Comparison of ENCODE assay signal across 10 mouse cellular contexts in genomic region chr10:79840091-79840490, GRCm38 (mm10). TPM values are rescaled to one million over a fixed set of nuclear protein-coding genes. Genes with fewer than 3 reads are reported as not detected.
DNase-seq lines count a peak whose midpoint lies in the region; ATAC-seq and TF ChIP-seq lines count a peak whose summit lies in the region.
"Had no signal": no experiment of that assay in that cellular context is flagged by ENCODE, and none has a peak within 500 bp of the region (broad histone marks: within the 10 kb centered on the region; RNA-seq: fewer than 3 reads in every experiment).

No protein-coding gene starts in this region.

- no peaks in the 10 kb centered on the region for H3K27me3 ChIP-seq in heart, embryonic 13.5 days (replicated peaks)
- no peaks in the 10 kb centered on the region for H3K27me3 ChIP-seq in neural tube, embryonic 12.5 days (replicated peaks)
- no peaks in the 10 kb centered on the region for H3K27me3 ChIP-seq in limb, embryonic 14.5 days (ENCODE audit: control insufficient read depth, insufficient read depth, low read length)

- H3K4me2 ChIP-seq in heart, embryonic 13.5 days = peak overlapping the region; percentile 89
- peak overlapping the region; percentile 66 for H3K4me2 ChIP-seq in neural tube, embryonic 12.5 days (replicated peaks)
- peak overlapping the region; percentile 83; the same call in 1 of the 2 replicates for H3K4me2 ChIP-seq in limb, embryonic 14.5 days (replicated peaks; ENCODE audit: low read depth, low read length, severe bottlenecking)

- no peak for ATAC-seq in heart, embryonic 13.5 days (ENCODE audit: extremely low read depth, insufficient number of reproducible peaks, low FRiP score, low TSS enrichment)
- ATAC-seq in neural tube, embryonic 12.5 days (ENCODE audit: low FRiP score, low read depth) = no peak
- ATAC-seq in limb, embryonic 14.5 days (ENCODE audit: low FRiP score, low read depth) = no peak

- H3K27ac ChIP-seq in heart, embryonic 13.5 days (replicated peaks) = peak overlapping the region; percentile 90
- H3K27ac ChIP-seq in neural tube, embryonic 12.5 days = 0 out of 2 replicates have a peak overlapping the region, but pooled peaks have one; percentile 50
- peak overlapping the region; percentile 94 for H3K27ac ChIP-seq in limb, embryonic 14.5 days (replicated peaks; ENCODE audit: low read depth, low read length)

- 79% methylated on average over 3 of the region's 3 CpGs for WGBS in heart, embryonic 13.5 days
- 90% methylated on average over 3 of the region's 3 CpGs for WGBS in neural tube, embryonic 12.5 days
- WGBS in limb, embryonic 14.5 days = 87% methylated on average over 3 of the region's 3 CpGs

- H3K9me3 ChIP-seq in heart, embryonic 13.5 days = 0 out of 2 replicates have a peak, but pooled peaks cover 4% of the 10 kb centered on the region
- H3K9me3 ChIP-seq in neural tube, embryonic 12.5 days = no peaks in the 10 kb centered on the region
- H3K9me3 ChIP-seq in limb, embryonic 14.5 days (ENCODE audit: control insufficient read depth, low read length) = no peaks in the 10 kb centered on the region

- DNase-seq in heart, postnatal 4 days = no peak
- no peak for DNase-seq in neural tube, embryonic 10.5 days (ENCODE audit: extremely low spot score, low spot score)
- no peak for DNase-seq in limb, embryonic 14.5 days (ENCODE audit: low spot score)
- DNase-seq in adrenal gland, postnatal 25 days = no peak
- DNase-seq in adrenal gland, postnatal 10 days = no peak
- DNase-seq in right cerebral cortex, postnatal 14 days = no peak

- H3K36me3 ChIP-seq in heart, embryonic 13.5 days = no peaks in the 10 kb centered on the region
- no peaks in the 10 kb centered on the region for H3K36me3 ChIP-seq in neural tube, embryonic 12.5 days
- H3K36me3 ChIP-seq in limb, embryonic 14.5 days (ENCODE audit: control insufficient read depth, insufficient read depth, low read length) = no peaks in the 10 kb centered on the region

- no peak for TF ChIP-seq POLR2A in limb, embryonic 14.5 days (IDR thresholded peaks at IDR 0.05; ENCODE audit: borderline replicate concordance, extremely low read depth, insufficient read depth, insufficient read length)

- H3K9ac ChIP-seq in heart, embryonic 13.5 days = peak overlapping the region; percentile 86; the same call in 1 of the 2 replicates
- H3K9ac ChIP-seq in neural tube, embryonic 12.5 days = no peak overlapping the region
- H3K9ac ChIP-seq in limb, embryonic 14.5 days (ENCODE audit: low read depth, low read length, severe bottlenecking) = no peak overlapping the region

- H3K4me3 ChIP-seq in heart, embryonic 13.5 days = peak overlapping the region; percentile 56; the same call in 1 of the 2 replicates
- no peak overlapping the region for H3K4me3 ChIP-seq in neural tube, embryonic 12.5 days
- H3K4me3 ChIP-seq in limb, embryonic 14.5 days (replicated peaks; ENCODE audit: low read length) = peak overlapping the region; percentile 40; the same call in 1 of the 2 replicates

- H3K4me1 ChIP-seq in heart, embryonic 13.5 days = peaks cover 35% of the 10 kb centered on the region
- peaks cover 25% of the 10 kb centered on the region for H3K4me1 ChIP-seq in neural tube, embryonic 12.5 days
- peaks cover 27% of the 10 kb centered on the region for H3K4me1 ChIP-seq in limb, embryonic 14.5 days (ENCODE audit: control insufficient read depth, insufficient read depth, low read length)

RNA-seq across cellular contexts. Expression of gene Ptbp1, which starts 14.1 kb away (rescaled TPM):
- 122 and 141 TPM in 2 replicates for polyA plus RNA-seq in heart, embryonic 13.5 days (2015; fragmentation: Nextera tagmentation; extraction: Ambion mirVana)
- total RNA-seq in heart, postnatal 4 days (2021) = 100 to 1,000 TPM; 167 to 182 TPM
- 180 and 189 TPM in 2 replicates for polyA plus RNA-seq in neural tube, embryonic 12.5 days (2016; fragmentation: Nextera tagmentation; extraction: Ambion mirVana)
- polyA plus RNA-seq in limb, embryonic 14.5 days (2012; rRNA removed) = 536 and 644 TPM in 2 replicates
- polyA plus RNA-seq in limb, embryonic 14.5 days (2014; fragmentation: Nextera tagmentation; extraction: Ambion mirVana) = 262 and 279 TPM in 2 replicates
- total RNA-seq in adrenal gland, postnatal 25 days (2021) = 224 and 249 TPM in 2 replicates
- total RNA-seq in adrenal gland, postnatal 10 days (2021) = 100 to 1,000 TPM; 267 to 270 TPM

RNA-seq across cellular contexts. Expression of gene Misp, which starts 19.3 kb away (rescaled TPM):
- 1.2 and 1.4 TPM in 2 replicates for polyA plus RNA-seq in heart, embryonic 13.5 days (2015; fragmentation: Nextera tagmentation; extraction: Ambion mirVana)
- total RNA-seq in heart, postnatal 4 days (2021) = under 1 TPM; 0.14 to 0.45 TPM
- polyA plus RNA-seq in neural tube, embryonic 12.5 days (2016; fragmentation: Nextera tagmentation; extraction: Ambion mirVana) = 1.6 and 2.3 TPM in 2 replicates
- 0.41 and 0.50 TPM in 2 replicates for polyA plus RNA-seq in limb, embryonic 14.5 days (2012; rRNA removed)
- 0.54 and 1.2 TPM in 2 replicates for polyA plus RNA-seq in limb, embryonic 14.5 days (2014; fragmentation: Nextera tagmentation; extraction: Ambion mirVana)
- total RNA-seq in adrenal gland, postnatal 25 days (2021) = 0.64 and 1.00 TPM in 2 replicates
- total RNA-seq in adrenal gland, postnatal 10 days (2021) = under 1 TPM in 1 of 2 experiments, not detected in 1; 0.27 TPM

RNA-seq across cellular contexts. Expression of gene Prtn3, which starts 34.2 kb away (rescaled TPM):
- 2.5 and 2.6 TPM in 2 replicates for polyA plus RNA-seq in heart, embryonic 13.5 days (2015; fragmentation: Nextera tagmentation; extraction: Ambion mirVana)
- total RNA-seq in heart, postnatal 4 days (2021) = not detected
- 12.6 and 15.5 TPM in 2 replicates for polyA plus RNA-seq in neural tube, embryonic 12.5 days (2016; fragmentation: Nextera tagmentation; extraction: Ambion mirVana)
- polyA plus RNA-seq in limb, embryonic 14.5 days (2012; rRNA removed) = 10.3 and 17.3 TPM in 2 replicates
- polyA plus RNA-seq in limb, embryonic 14.5 days (2014; fragmentation: Nextera tagmentation; extraction: Ambion mirVana) = 5.9 and 8.2 TPM in 2 replicates
- total RNA-seq in adrenal gland, postnatal 25 days (2021) = not detected in 2 replicates
- total RNA-seq in adrenal gland, postnatal 10 days (2021) = 1 to 10 TPM; 1.5 to 2.8 TPM

RNA-seq across cellular contexts. Expression of gene Plppr3, which starts 34.3 kb away (rescaled TPM):
- 15.8 and 16.4 TPM in 2 replicates for polyA plus RNA-seq in heart, embryonic 13.5 days (2015; fragmentation: Nextera tagmentation; extraction: Ambion mirVana)
- 1 to 10 TPM; 2.5 to 2.9 TPM for total RNA-seq in heart, postnatal 4 days (2021)
- 296 and 301 TPM in 2 replicates for polyA plus RNA-seq in neural tube, embryonic 12.5 days (2016; fragmentation: Nextera tagmentation; extraction: Ambion mirVana)
- polyA plus RNA-seq in limb, embryonic 14.5 days (2012; rRNA removed) = 220 and 326 TPM in 2 replicates
- polyA plus RNA-seq in limb, embryonic 14.5 days (2014; fragmentation: Nextera tagmentation; extraction: Ambion mirVana) = 61.5 and 79.7 TPM in 2 replicates
- 0.49 and 1.2 TPM in 2 replicates for total RNA-seq in adrenal gland, postnatal 25 days (2021)
- total RNA-seq in adrenal gland, postnatal 10 days (2021) = 1 to 10 TPM; 3.4 to 4.3 TPM

RNA-seq across cellular contexts. Expression of gene Elane, which starts 46.0 kb away (rescaled TPM):
- polyA plus RNA-seq in heart, embryonic 13.5 days (2015; fragmentation: Nextera tagmentation; extraction: Ambion mirVana) = 0.25 and 0.96 TPM in 2 replicates
- total RNA-seq in heart, postnatal 4 days (2021) = not detected
- polyA plus RNA-seq in neural tube, embryonic 12.5 days (2016; fragmentation: Nextera tagmentation; extraction: Ambion mirVana) = 0.34 and 0.53 TPM in 2 replicates
- 0.35 and 1.8 TPM in 2 replicates for polyA plus RNA-seq in limb, embryonic 14.5 days (2012; rRNA removed)
- 0.62 and 1.2 TPM in 2 replicates for polyA plus RNA-seq in limb, embryonic 14.5 days (2014; fragmentation: Nextera tagmentation; extraction: Ambion mirVana)
- not detected in 2 replicates for total RNA-seq in adrenal gland, postnatal 25 days (2021)
- total RNA-seq in adrenal gland, postnatal 10 days (2021) = 1 to 10 TPM; 2.1 to 2.3 TPM
- total RNA-seq: left cerebral cortex, postnatal 25 days had no signal
- polyA plus RNA-seq: frontal cortex, adult 2 months had no signal
